Mouse (Mus musculus) MEL (cell line): Measurements from ENCODE around the gene Exoc6b. TPM values are rescaled to one million over a fixed set of nuclear protein-coding genes. Genes with fewer than 3 reads are reported as not detected.

ENCODE experiments used
- DNase-seq: peaks from one replicate; pipeline ENCODE4 v3.0.0; 2011; ENCODE audit warnings: low read depth, low spot score
- H3K27ac ChIP-seq: 2 replicates; pipeline ENCODE4 v1.5.1; 2012; ENCODE audit warnings: low read depth, mild to moderate bottlenecking, control low read depth, low read length, moderate library complexity; ENCODE audit not compliant: control insufficient read depth
- H3K27me3 ChIP-seq, 2 experiments: fragments of 150-350 bp in 1 of 2; sonication (generic) in 1 of 2; 2 replicates each; pipeline ENCODE4 v1.6.1; 2012; ENCODE audit warnings: low read length in 2 of 2, mild to moderate bottlenecking in 2 of 2, improper control_type of control experiment in 1 of 2, moderate library complexity in 1 of 2; ENCODE audit not compliant: insufficient read depth in 2 of 2, control insufficient read depth in 1 of 2
- H3K36me3 ChIP-seq, 2 experiments: 2 replicates each; pipeline ENCODE4 v1.6.1; 2012 to 2014; ENCODE audit warnings: low read length in 2 of 2, improper control_type of control experiment in 1 of 2, inconsistent platforms in 1 of 2, mild to moderate bottlenecking in 1 of 2; ENCODE audit not compliant: insufficient read depth in 2 of 2, control insufficient read depth in 1 of 2
- H3K4me1 ChIP-seq, 2 experiments: fragments of 150-350 bp in 1 of 2; sonication (generic) in 1 of 2; 2 replicates each; pipeline ENCODE4 v1.6.1; 2012; ENCODE audit warnings: low read length in 2 of 2, improper control_type of control experiment in 1 of 2, mild to moderate bottlenecking in 1 of 2; ENCODE audit not compliant: insufficient read depth in 2 of 2, control insufficient read depth in 1 of 2
- H3K4me3 ChIP-seq, 2 experiments: fragments of 150-350 bp in 1 of 2; sonication (generic) in 1 of 2; 2 replicates each; pipeline ENCODE4 v1.5.1; 2012; ENCODE audit warnings: low read depth in 2 of 2, low read length in 2 of 2, mild to moderate bottlenecking in 2 of 2, moderate library complexity in 2 of 2, control low read depth in 1 of 2, improper control_type of control experiment in 1 of 2; ENCODE audit not compliant: control insufficient read depth in 1 of 2, insufficient read depth in 1 of 2
- H3K79me2 ChIP-seq: 2 replicates; pipeline ENCODE4 v1.6.1; 2012; ENCODE audit warnings: mild to moderate bottlenecking, low read length, moderate library complexity; ENCODE audit not compliant: control insufficient read depth, poor library complexity, insufficient read depth
- H3K9ac ChIP-seq: 2 replicates; pipeline ENCODE4 v1.6.1; 2012; ENCODE audit warnings: low read depth, mild to moderate bottlenecking, control low read depth, low read length, moderate library complexity; ENCODE audit not compliant: control insufficient read depth, poor library complexity, severe bottlenecking
- H3K9me3 ChIP-seq: fragments of 150-350 bp; sonication (generic); replicated peaks from 2 replicates; pipeline ENCODE4 v1.6.1; 2012; ENCODE audit warnings: mild to moderate bottlenecking, low read length, improper control_type of control experiment, moderate library complexity; ENCODE audit not compliant: insufficient read depth
- CHD2 ChIP-seq: IDR thresholded peaks from 2 replicates; pipeline ENCODE4 v1.6.1; 2011; ENCODE audit warnings: low read length, improper control_type of control experiment
- CTCF ChIP-seq, 3 experiments: IDR thresholded peaks in 2 of 3; conservative IDR thresholded peaks in 1 of 3; 2 replicates each; pipeline ENCODE4 v1.5.1; 2011 to 2012; ENCODE audit warnings: low read length in 3 of 3, low read depth in 2 of 3, mild to moderate bottlenecking in 2 of 3, improper control_type of control experiment in 1 of 3, inconsistent platforms in 1 of 3, mixed read lengths in 1 of 3, moderate library complexity in 1 of 3; ENCODE audit not compliant: control insufficient read depth in 1 of 3, insufficient read depth in 1 of 3, poor library complexity in 1 of 3, severe bottlenecking in 1 of 3
- ELF1 ChIP-seq: IDR thresholded peaks from 2 replicates; pipeline ENCODE4 v1.6.1; 2014; ENCODE audit warnings: low read depth, mild to moderate bottlenecking, inconsistent platforms, low read length, improper control_type of control experiment, moderate library complexity
- ETS1 ChIP-seq: IDR thresholded peaks from 2 replicates; pipeline ENCODE4 v1.6.1; 2012; ENCODE audit warnings: low read depth, mild to moderate bottlenecking, inconsistent platforms, low read length, improper control_type of control experiment, moderate library complexity
- GATA1 ChIP-seq: IDR thresholded peaks from 2 replicates; pipeline ENCODE4 v1.6.1; 2011; ENCODE audit warnings: low read depth, low read length, improper control_type of control experiment
- JUND ChIP-seq: IDR thresholded peaks from 2 replicates; pipeline ENCODE4 v1.6.1; 2011; ENCODE audit warnings: low read depth, mild to moderate bottlenecking, improper control_type of control experiment, low read length
- MAX ChIP-seq: IDR thresholded peaks from 2 replicates; pipeline ENCODE4 v1.6.1; 2011; ENCODE audit warnings: low read length, improper control_type of control experiment
- MEF2A ChIP-seq: IDR thresholded peaks from 2 replicates; pipeline ENCODE4 v1.6.1; 2014; ENCODE audit warnings: low read depth, mild to moderate bottlenecking, inconsistent platforms, low read length, improper control_type of control experiment; ENCODE audit not compliant: poor library complexity, insufficient replicate concordance, severe bottlenecking; ENCODE audit errors: extremely low read depth
- MXI1 ChIP-seq: IDR thresholded peaks from 2 replicates; pipeline ENCODE4 v1.6.1; 2011; ENCODE audit warnings: mild to moderate bottlenecking, low read depth, low read length, improper control_type of control experiment
- MYC ChIP-seq: IDR thresholded peaks from 2 replicates; pipeline ENCODE4 v1.6.1; 2011; ENCODE audit warnings: low read depth, mild to moderate bottlenecking, low read length, improper control_type of control experiment, moderate library complexity
- SMC3 ChIP-seq: IDR thresholded peaks from 2 replicates; pipeline ENCODE4 v1.6.1; 2011; ENCODE audit warnings: low read depth, low read length, improper control_type of control experiment
- TBP ChIP-seq: IDR thresholded peaks from 2 replicates; pipeline ENCODE4 v1.8.0; 2011; ENCODE audit warnings: low read depth, low read length, improper control_type of control experiment
- TCF12 ChIP-seq: IDR thresholded peaks from 2 replicates; pipeline ENCODE4 v1.6.1; 2014; ENCODE audit warnings: low read depth, mild to moderate bottlenecking, inconsistent platforms, low read length, improper control_type of control experiment, moderate library complexity
- USF1 ChIP-seq: IDR thresholded peaks from 2 replicates; pipeline ENCODE4 v1.6.1; 2014; ENCODE audit warnings: low read depth, mild to moderate bottlenecking, inconsistent platforms, low read length, improper control_type of control experiment, moderate library complexity
- USF2 ChIP-seq, 2 experiments: IDR thresholded peaks; 2 replicates each; pipeline ENCODE4 v1.6.1; 2011 to 2012; ENCODE audit warnings: improper control_type of control experiment in 2 of 2, low read length in 2 of 2, borderline replicate concordance in 1 of 2, inconsistent platforms in 1 of 2, low read depth in 1 of 2, mild to moderate bottlenecking in 1 of 2; ENCODE audit not compliant: insufficient read depth in 1 of 2
- ZC3H11A ChIP-seq: IDR thresholded peaks from 2 replicates; pipeline ENCODE4 v1.6.1; 2012; ENCODE audit warnings: low read depth, mild to moderate bottlenecking, inconsistent platforms, low read length, improper control_type of control experiment
- ZKSCAN1 ChIP-seq: IDR thresholded peaks from 2 replicates; pipeline ENCODE4 v1.6.1; 2012; ENCODE audit warnings: low read depth, mild to moderate bottlenecking, inconsistent platforms, low read length, improper control_type of control experiment, moderate library complexity
- polyA plus RNA-seq, 2 experiments: library from polyadenylated mRNA; stranded (reverse) in 1 of 2; unstranded in 1 of 2; fragments of >175 nt in 1 of 2; fragments of >200 nt in 1 of 2; gene quantifications; 2 replicates each; pipeline versions ENCODE4 v1.2.1 to v1.2.4; 2012; ENCODE audit warnings: low replicate concordance in 2 of 2, low read depth in 1 of 2; ENCODE audit not compliant: insufficient read length in 2 of 2, insufficient read depth in 1 of 2, missing spikeins in 1 of 2
- total RNA-seq: library from RNA; depleted of rRNA; stranded (reverse); fragments of 300-350 nt; gene quantifications from 2 replicates; pipeline ENCODE4 v1.2.3, GENCODE M21; 2012

Exoc6b gene
- total and polyA plus RNA-seq, 3 experiments, result 3.4 to 6.5 TPM; not detected in 1

DNA sequence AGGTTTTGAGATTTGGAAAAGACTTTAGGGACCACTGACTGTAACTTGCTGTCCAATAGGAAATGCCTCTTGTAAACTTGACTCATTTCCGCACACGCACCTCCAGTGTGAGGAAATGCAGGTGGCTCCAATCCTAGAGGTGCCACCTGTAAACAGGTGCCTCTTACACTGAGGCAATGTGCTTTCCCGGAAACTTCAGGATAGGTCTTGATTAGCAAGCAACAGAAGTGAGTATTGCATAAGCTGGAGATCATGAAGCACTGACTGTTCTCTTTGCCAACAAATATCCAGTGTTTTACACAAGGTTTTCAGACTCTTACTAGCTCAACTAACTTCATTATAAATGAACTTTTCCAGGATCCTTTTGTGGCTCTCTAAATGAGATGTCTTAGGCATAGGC, 377.4 kb downstream of the Exoc6b start:
- H3K36me3 ChIP-seq, result peaks cover 0 to 11% of the 10 kb centered on the region in 2 experiments; a peak in 2 of 4 replicates
- DNase-seq, result no peak
- no peaks in the 10 kb centered on the region for H3K27me3 ChIP-seq

GRCm38 (mm10) chr6:84677770-84678169, 391.5 kb downstream of the Exoc6b start:
- no peaks in the 10 kb centered on the region for H3K79me2 ChIP-seq
- no peaks in the 10 kb centered on the region for H3K36me3 ChIP-seq
- TF ChIP-seq MAX (no peak), TCF12 (no peak), ZC3H11A (no peak), MXI1 (no peak), TBP (no peak)
- H3K4me3 ChIP-seq, result no peak overlapping the region
- H3K4me1 ChIP-seq, result no peaks in the 10 kb centered on the region
- DNase-seq, result no peak
- H3K9me3 ChIP-seq, result no peaks in the 10 kb centered on the region
- H3K27ac ChIP-seq, result no peak overlapping the region
- H3K27me3 ChIP-seq, result no peaks in the 10 kb centered on the region
- H3K9ac ChIP-seq, result no peak overlapping the region

More for the DNA sequence above, 377.4 kb downstream of the Exoc6b start:
- no peak for TF ChIP-seq CTCF (IDR thresholded peaks at IDR 0.05 in 2 of 3, conservative IDR thresholded peaks at IDR 0.05 in 1 of 3; ENCODE audit: control insufficient read depth in 1 of 3, insufficient read depth in 1 of 3, low read depth in 2 of 3, low read length in 3 of 3, poor library complexity in 1 of 3, severe bottlenecking in 1 of 3)
- no peak for TF ChIP-seq MEF2A
- TF ChIP-seq JUND, result no peak
- no peak for TF ChIP-seq CHD2
- no peak for TF ChIP-seq ELF1
- TF ChIP-seq MYC, result no peak
- no peak for TF ChIP-seq USF2 (IDR thresholded peaks at IDR 0.05; ENCODE audit: borderline replicate concordance in 1 of 2, insufficient read depth in 1 of 2, low read depth in 1 of 2, low read length in 2 of 2)
- TF ChIP-seq ETS1, result no peak
- no peak for TF ChIP-seq ZKSCAN1
- no peak for TF ChIP-seq TBP
- no peak overlapping the region for H3K4me3 ChIP-seq
- no peak overlapping the region for H3K9ac ChIP-seq
- no peak overlapping the region for H3K27ac ChIP-seq
- H3K4me1 ChIP-seq, result peaks cover 0 to 12% of the 10 kb centered on the region in 2 experiments; a peak in 3 of 4 replicates
- no peaks in the 10 kb centered on the region for H3K9me3 ChIP-seq
- no peaks in the 10 kb centered on the region for H3K79me2 ChIP-seq

DNA sequence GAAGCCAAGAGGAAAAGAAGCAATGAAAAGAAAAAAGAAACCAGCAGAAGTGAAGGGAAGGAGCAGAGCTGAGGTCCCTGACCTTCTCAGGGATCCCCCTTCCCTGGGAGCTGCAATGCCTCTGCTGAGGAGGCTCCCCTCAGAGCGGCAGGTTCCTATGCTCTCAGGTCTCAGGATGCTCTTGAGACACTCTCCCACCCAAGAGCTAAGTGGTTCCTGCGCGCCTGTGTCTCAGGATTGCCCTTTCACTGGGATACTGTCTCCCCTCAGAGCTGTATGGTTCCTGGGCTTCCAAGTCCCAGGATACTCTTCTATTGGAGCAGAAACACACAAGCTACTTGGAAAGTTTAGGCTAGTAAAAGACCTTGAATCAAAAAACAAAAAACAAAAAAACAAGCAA, 394.4 kb downstream of the Exoc6b start:
- Histone ChIP-seq H3K9me3 (no peaks in the 10 kb centered on the region), H3K9ac (no peak overlapping the region), H3K4me3 (no peak overlapping the region), H3K36me3 (no peaks in the 10 kb centered on the region), H3K27me3 (no peaks in the 10 kb centered on the region), H3K79me2 (no peaks in the 10 kb centered on the region), H3K27ac (no peak overlapping the region), H3K4me1 (no peaks in the 10 kb centered on the region)
- TF ChIP-seq USF2 (IDR thresholded peaks at IDR 0.05; ENCODE audit: borderline replicate concordance in 1 of 2, insufficient read depth in 1 of 2, low read depth in 1 of 2, low read length in 2 of 2), result no peak
- no peak for TF ChIP-seq MEF2A
- TF ChIP-seq MYC, result no peak
- no peak for TF ChIP-seq TCF12
- TF ChIP-seq SMC3, result no peak
- TF ChIP-seq ELF1, result no peak
- no peak for TF ChIP-seq USF1
- no peak for TF ChIP-seq GATA1
- no peak for DNase-seq
